Mouse (Mus musculus) forebrain, embryonic 10.5 days (tissue): ENCODE measurements around the gene Ceacam1. TPM values are rescaled to one million over a fixed set of nuclear protein-coding genes. Genes with fewer than 3 reads are reported as not detected.
"Not testable (repeated sequence)": the region's sequence is repeated elsewhere in the genome, so short reads cannot be mapped to it uniquely, and the experiment has no call there.

Source experiments
- DNase-seq: peaks from one replicate; pipeline ENCODE4 v3.0.0-alpha.2; 2017; ENCODE audit warnings: low spot score; ENCODE audit errors: extremely low spot score
- H3K27ac ChIP-seq: fragments of 300-500 bp; sonication (generic); 2 replicates; pipeline ENCODE4 v1.5.1; 2016; ENCODE audit warnings: mild to moderate bottlenecking
- H3K27me3 ChIP-seq: fragments of 300-500 bp; sonication (generic); 2 replicates; pipeline ENCODE4 v1.6.1; 2016; ENCODE audit warnings: mild to moderate bottlenecking; ENCODE audit not compliant: poor library complexity, severe bottlenecking
- H3K36me3 ChIP-seq: fragments of 300-500 bp; sonication (generic); replicated peaks from 2 replicates; pipeline ENCODE4 v1.6.1; 2016; ENCODE audit warnings: mild to moderate bottlenecking, moderate library complexity
- H3K4me1 ChIP-seq: fragments of 300-500 bp; sonication (generic); 2 replicates; pipeline ENCODE4 v1.6.1; 2016
- H3K4me3 ChIP-seq: fragments of 300-500 bp; sonication (generic); 2 replicates; pipeline ENCODE4 v1.5.1; 2016; ENCODE audit warnings: mild to moderate bottlenecking, moderate library complexity
- H3K9me3 ChIP-seq: fragments of 300-500 bp; sonication (generic); 2 replicates; pipeline ENCODE4 v1.6.1; 2016; ENCODE audit warnings: mild to moderate bottlenecking, moderate library complexity
- WGBS: fragments of 180-500 bp; shearing (Covaris S2); methylation state at CpG from one replicate; pipeline ENCODE4 v1.1.7; 2016; 5-methylcytosine and 5-hydroxymethylcytosine counted together
- polyA plus RNA-seq: library from polyadenylated mRNA; unstranded; fragments of >200 nt; fragmentation: Nextera tagmentation; extraction: Ambion mirVana; gene quantifications from 2 replicates; pipeline ENCODE4 v1.2.1, GENCODE M21; 2016

The Ceacam1 gene
- polyA plus RNA-seq = 0.81 and 0.91 TPM in 2 replicates

DNA sequence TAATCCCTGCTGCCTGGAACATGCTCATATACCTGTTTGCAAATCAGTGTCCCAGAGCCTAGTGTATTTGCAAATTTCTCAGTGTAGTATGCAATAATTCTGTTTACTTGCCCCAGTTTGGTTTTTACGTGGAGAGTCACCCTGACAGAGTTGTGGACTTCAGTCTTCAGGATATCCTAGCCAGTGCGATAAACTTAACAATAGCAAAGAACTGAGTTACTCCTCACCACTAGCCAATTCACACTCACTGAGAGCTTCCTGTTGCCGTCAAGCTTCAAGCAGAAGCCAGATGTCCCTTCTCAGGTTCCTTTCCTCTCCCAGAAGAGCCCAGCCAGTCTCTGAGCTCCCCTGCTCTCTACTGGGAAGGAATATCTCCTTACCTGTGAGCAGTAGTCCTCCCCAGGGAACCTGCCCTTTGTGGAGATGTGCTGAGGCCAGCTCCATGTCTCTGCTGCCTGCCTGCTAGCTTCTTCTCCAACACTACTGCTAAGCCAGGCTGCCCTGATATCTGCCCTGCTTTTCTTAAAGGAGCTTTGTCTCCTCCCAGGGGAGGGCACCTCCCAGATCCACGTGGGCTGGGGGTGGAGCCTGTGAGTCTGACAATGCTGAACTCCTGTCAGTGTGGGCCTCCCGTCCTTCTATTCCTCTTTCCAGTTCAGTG is at the start of gene Ceacam1:
Ceacam1 (minus strand) TSS at position 513 of the 661 bp plus-strand sequence.
- not testable (repeated sequence) for H3K9me3 ChIP-seq, H3K27me3 ChIP-seq, H3K4me1 ChIP-seq, H3K4me3 ChIP-seq, DNase-seq, H3K36me3 ChIP-seq
- 0 out of 2 replicates have a peak within 1 kb of the TSS, but pooled peaks have one; percentile 20 for H3K27ac ChIP-seq
- WGBS = 40% methylated on average over 5 of the region's 5 CpGs

DNA sequence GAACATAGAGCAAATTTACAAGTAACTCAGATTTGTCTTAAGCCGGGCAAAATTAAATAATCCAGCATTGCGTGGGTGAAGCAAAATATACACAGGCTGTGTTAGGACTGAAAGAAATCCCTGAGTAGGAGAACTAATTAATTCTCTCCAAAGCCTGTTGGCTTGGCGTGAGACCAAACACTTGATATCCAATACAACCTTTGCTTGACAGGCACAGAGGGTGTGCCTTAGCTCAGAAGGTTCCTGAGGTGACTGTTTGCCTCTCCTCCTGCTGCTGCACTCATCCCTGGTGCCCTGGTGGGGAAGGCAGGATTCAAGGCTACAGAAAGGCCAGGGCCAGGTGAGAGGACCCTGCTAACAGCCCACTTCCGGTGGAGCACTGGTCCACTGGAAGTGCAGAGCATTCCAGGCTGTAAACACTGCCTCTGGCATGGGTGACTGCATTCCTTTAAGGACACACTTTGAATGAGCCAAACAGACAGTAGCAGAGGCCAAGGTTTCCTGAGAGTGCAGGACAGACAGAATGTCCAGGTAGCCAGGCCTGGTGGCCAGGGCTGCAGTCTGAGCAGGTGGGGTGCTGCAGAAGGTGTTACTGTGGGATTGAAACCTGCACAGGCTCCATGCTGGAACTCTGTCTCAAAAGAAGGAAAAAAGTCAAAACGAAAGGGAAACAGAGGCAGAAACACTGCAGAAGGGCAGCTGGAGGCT is 38.8 kb upstream of the Ceacam1 start:
- WGBS = 92% methylated on average over 3 of the region's 5 CpGs

DNA sequence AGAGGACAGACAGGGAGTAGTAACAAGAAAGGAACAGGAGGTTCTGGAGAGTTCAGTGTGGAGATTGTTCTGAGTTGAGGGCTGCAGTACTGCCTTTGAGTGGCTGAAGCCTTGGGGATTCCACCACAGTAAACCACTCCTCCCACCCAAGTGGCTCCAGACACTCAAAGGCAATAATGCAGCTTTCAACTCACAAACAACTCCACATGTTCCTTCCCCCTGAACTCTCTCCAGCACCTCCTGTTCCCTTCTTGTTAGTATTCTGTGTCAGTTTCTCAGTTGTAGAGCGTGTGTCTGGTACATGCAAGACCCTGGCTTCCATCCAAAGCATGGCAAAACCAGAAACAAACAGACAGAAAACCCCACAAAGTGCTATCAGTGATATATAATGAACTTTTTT is 38.3 kb upstream of the Ceacam1 start:
- not testable (repeated sequence) for H3K4me3 ChIP-seq, H3K4me1 ChIP-seq, H3K36me3 ChIP-seq, DNase-seq, H3K27ac ChIP-seq, H3K9me3 ChIP-seq, H3K27me3 ChIP-seq
- WGBS = 86% methylated on average over 1 of the region's 1 CpGs

More for the DNA sequence above, 38.8 kb upstream of the Ceacam1 start:
- not testable (repeated sequence) for H3K4me3 ChIP-seq, H3K36me3 ChIP-seq, H3K9me3 ChIP-seq, DNase-seq, H3K4me1 ChIP-seq, H3K27ac ChIP-seq, H3K27me3 ChIP-seq

DNA sequence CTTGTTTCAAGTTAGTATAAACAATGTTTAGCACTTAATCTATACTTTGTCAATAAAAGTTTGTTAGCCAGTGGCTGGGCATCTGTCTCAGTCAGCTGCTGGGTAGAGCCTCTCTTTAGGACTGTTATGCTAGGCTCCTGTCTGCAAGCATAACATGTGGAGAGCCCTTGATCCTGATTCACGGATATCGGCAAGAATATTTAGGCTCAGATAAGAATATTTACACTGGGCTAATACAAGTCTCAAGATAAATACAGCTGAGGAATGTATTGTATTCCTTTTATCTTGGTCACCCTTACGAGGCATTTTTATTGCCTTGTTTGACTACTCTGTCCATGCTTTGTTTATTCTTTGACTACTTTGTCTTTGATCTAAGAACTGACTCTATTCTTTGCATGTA is 32.5 kb upstream of the Ceacam1 start:
- WGBS = 87% methylated on average over 3 of the region's 3 CpGs
- H3K36me3 ChIP-seq = no peaks in the 10 kb centered on the region
- H3K4me3 ChIP-seq = no peak overlapping the region
- H3K27me3 ChIP-seq = no peaks in the 10 kb centered on the region
- DNase-seq = no peak
- no peak overlapping the region for H3K27ac ChIP-seq
- H3K4me1 ChIP-seq = no peaks in the 10 kb centered on the region
- H3K9me3 ChIP-seq = no peaks in the 10 kb centered on the region

DNA sequence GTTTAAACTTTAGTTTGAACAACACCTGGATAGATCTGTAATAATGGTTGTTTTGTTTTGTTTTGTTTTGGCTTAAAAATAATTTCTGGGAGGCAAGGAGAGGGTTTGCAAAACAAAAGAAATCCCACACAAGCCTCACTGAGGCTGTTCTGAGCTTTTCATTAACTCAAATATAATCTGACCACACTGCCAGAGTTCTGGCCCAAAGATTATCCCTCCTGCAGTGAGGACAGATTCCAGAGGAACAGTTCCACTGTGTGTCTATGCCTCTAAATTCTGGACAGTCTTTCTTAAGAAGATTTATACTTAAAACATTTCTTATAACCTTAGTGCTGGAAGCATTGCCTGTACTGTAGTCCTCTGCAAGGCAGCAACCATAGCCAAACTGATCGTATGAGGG is 17.2 kb upstream of the Ceacam1 start:
- Histone ChIP-seq H3K9me3 (no peaks in the 10 kb centered on the region), H3K4me3 (no peak overlapping the region), H3K4me1 (no peaks in the 10 kb centered on the region), H3K27me3 (no peaks in the 10 kb centered on the region), H3K27ac (no peak overlapping the region), H3K36me3 (no peaks in the 10 kb centered on the region)
- no peak for DNase-seq
- WGBS = 85% methylated on average over 1 of the region's 1 CpGs

DNA sequence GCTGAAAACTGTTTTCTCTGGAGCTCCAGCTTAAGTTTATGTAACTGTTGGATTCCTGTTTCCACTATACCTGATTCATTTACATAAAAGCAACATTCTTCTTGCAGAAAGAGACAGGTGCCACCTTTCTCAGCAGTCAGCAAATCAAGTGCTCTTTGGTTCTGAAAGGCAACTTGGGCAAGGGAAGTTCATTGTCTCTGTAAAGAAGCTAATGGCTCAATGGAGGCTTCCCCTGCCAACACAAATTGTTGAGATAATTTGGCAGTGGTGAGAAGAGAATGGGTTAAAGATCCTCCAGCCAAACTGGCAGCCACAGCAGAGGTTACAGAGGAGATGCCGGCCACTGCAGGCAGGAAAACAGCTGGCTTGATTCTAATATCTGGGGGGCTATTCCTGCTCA is 13.3 kb upstream of the Ceacam1 start:
- not testable (repeated sequence) for H3K4me1 ChIP-seq, H3K36me3 ChIP-seq, H3K9me3 ChIP-seq, H3K27ac ChIP-seq, H3K4me3 ChIP-seq, H3K27me3 ChIP-seq, DNase-seq
- 60% methylated on average over 1 of the region's 1 CpGs for WGBS

DNA sequence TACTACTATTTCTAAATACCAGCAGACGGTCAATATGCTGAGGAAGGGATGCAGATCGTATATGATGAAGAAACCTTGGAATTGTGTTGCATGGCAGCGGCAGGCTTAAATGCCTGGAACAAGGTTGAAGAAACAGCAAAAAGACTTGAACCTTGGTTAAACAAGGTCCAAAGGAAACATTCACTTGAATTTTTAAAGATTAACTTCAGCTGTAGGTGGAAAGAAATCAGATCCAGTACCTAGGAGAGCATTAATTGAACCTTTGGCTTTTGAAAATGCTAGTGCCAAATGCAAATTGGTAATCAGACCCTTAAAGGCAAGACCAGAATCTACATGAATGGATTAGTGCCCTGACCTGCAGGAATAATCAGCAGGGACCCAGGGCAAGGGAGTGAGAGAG is 12.0 kb upstream of the Ceacam1 start:
- H3K9me3 ChIP-seq, DNase-seq, H3K4me1 ChIP-seq, H3K36me3 ChIP-seq, H3K27me3 ChIP-seq, H3K4me3 ChIP-seq, H3K27ac ChIP-seq: not testable (repeated sequence)
- 90% methylated on average over 3 of the region's 3 CpGs for WGBS

DNA sequence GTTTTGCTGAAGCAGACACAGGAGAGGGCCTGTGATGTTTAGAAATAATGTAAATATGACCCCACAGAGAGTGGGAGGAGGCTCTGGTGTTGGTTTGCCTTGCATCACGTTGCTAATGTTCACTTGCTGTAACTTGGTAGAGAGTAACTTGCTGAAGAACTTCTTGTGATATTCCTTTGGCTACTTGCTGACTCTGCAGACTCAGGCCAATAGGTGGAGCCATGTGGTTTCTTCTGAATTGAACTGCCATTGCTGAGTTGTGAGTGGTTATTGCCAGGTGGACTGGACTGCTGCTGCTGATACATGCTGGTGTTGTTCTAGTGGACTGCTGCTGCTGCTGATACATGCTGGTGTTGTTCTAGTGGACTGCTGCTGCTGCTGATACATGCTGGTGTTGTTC is 8.8 kb upstream of the Ceacam1 start:
- WGBS = 23% methylated on average over 1 of the region's 1 CpGs
- no peak overlapping the region for H3K27ac ChIP-seq
- DNase-seq = no peak

DNA sequence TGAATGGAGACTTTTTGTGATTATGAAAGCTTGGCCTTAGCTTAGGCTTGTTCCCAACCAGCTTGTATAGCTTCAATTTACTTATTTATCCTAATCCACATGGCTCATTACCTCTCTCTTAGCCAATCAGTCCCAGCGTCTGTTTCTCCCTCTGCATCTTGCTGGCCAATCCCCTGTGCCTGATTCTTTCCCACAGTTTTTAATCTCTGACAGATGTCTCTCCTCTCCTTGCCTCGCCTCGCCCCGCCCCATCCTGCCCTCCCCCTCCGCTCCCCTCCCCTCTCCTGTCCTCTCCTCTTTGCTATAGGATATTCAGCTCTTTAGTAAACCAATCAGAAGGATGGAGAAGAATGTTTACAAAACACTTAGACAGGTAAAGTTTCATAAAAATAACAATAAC is 7.7 kb upstream of the Ceacam1 start:
- Histone ChIP-seq H3K4me1 (no peaks in the 10 kb centered on the region), H3K9me3 (no peaks in the 10 kb centered on the region), H3K27ac (no peak overlapping the region), H3K36me3 (no peaks in the 10 kb centered on the region), H3K4me3 (no peak overlapping the region), H3K27me3 (no peaks in the 10 kb centered on the region)
- no peak for DNase-seq
- 77% methylated on average over 5 of the region's 5 CpGs for WGBS

More for the DNA sequence above, 8.8 kb upstream of the Ceacam1 start:
- no peaks in the 10 kb centered on the region for H3K36me3 ChIP-seq
- no peaks in the 10 kb centered on the region for H3K9me3 ChIP-seq
- H3K4me1 ChIP-seq = no peaks in the 10 kb centered on the region
- no peaks in the 10 kb centered on the region for H3K27me3 ChIP-seq
- no peak overlapping the region for H3K4me3 ChIP-seq

DNA sequence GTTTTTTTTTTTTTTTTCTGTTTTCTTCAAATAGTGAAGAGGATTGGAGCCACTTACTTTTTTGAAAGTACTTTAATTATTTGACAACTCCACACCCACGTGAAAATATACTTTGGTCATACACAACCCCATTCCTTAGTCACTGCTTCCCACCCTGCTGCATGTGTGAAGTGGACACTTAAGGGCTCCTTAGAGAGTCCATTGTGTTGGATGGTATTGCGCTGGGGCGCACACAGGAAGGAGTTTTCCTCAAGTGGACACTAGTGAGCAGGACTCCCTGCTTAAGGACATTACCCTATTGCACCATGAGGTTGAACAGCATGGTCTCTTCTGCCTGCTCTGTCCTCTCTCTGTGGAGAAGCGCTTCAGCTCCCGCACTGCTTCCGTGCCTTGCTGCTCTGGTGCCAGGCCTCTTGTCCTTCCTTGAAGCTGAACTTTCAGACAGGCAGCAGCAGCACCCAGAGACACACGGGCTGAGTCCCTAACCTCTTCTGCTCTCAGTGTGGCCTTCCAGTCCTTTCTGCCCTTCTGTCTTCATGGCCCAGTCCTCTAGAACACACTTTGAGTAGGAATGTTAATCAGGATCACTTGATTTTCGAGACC is 5.8 kb upstream of the Ceacam1 start:
- DNase-seq = no peak
- 84% methylated on average over 8 of the region's 8 CpGs for WGBS

DNA sequence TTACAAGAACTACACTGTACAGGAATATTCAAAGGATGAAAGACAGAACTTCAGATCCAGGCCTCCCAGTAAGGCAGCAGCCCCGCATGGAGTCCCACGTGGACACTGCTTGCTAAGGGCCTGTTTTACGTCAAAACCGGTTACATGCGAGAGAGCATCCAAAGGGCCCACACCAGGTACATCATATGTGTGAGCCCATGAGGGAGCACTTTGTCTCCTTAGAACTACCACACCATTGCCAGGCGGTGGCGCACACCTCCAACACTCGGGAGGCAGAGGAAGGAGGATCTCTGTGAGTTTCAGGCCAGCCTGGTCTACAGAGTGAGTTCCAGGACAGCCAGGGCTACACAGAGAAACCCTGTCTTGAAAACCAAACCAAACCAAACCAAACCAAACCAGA is 3.4 kb upstream of the Ceacam1 start:
- H3K36me3 ChIP-seq, H3K4me1 ChIP-seq, H3K9me3 ChIP-seq, H3K27me3 ChIP-seq, H3K4me3 ChIP-seq, H3K27ac ChIP-seq, DNase-seq: not testable (repeated sequence)
- 61% methylated on average over 8 of the region's 8 CpGs for WGBS

More for the DNA sequence above, 5.8 kb upstream of the Ceacam1 start:
- Histone ChIP-seq H3K36me3 (no peaks in the 10 kb centered on the region), H3K9me3 (no peaks in the 10 kb centered on the region), H3K27ac (no peak overlapping the region), H3K4me3 (no peak overlapping the region), H3K27me3 (no peaks in the 10 kb centered on the region), H3K4me1 (no peaks in the 10 kb centered on the region)

DNA sequence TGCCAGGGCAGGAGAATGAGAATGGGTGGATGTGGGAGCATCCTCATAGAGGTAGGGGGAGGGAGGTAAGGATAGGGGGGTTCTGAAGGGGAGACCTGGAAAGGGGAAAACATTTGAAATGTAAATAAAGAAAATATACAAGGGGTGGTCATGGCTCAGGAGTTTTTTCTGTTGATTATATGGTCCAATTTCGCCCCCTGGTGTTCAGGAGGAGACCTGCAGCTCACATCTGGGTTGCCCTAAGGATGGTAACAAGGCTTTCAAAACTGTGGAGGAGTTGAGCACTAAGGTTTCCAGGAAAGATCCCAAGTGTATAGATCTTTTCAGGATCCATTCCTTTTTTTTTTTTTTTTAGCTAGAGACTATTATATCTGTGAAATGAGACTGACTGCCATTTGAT is 2.0 kb upstream of the Ceacam1 start:
- Histone ChIP-seq H3K27me3 (no peaks in the 10 kb centered on the region), H3K36me3 (no peaks in the 10 kb centered on the region), H3K27ac (no peak overlapping the region), H3K9me3 (no peaks in the 10 kb centered on the region), H3K4me3 (no peak overlapping the region), H3K4me1 (peaks cover 5% of the 10 kb centered on the region)
- DNase-seq = no peak
- 0% methylated on average over 1 of the region's 1 CpGs for WGBS

DNA sequence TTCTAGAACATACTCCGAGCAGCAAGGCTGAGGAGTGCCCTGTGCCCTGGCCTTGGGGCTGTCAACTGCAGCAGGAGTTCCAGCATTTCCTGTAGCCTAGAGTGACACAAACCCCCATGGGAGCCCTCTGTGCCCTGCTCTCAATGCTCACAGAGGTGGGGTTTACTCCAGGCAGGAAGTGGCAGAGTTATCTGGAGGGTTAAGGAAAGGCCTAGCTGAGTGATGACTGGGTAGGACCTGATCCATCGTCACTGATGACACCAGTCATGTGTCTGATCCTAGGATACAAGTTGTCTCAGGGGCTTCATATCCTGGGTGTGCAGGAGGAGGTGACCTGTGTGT is 320 bp upstream of the Ceacam1 start:
- not testable (repeated sequence) for H3K4me1 ChIP-seq, H3K27me3 ChIP-seq, H3K9me3 ChIP-seq, H3K4me3 ChIP-seq, DNase-seq, H3K36me3 ChIP-seq
- 0 out of 2 replicates have a peak overlapping the region, but pooled peaks have one; percentile 20 for H3K27ac ChIP-seq
- 81% methylated on average over 2 of the region's 2 CpGs for WGBS
